Mouse (Mus musculus): ENCODE data around the gene Slc30a3.

Gene Slc30a3

GRCm38 (mm10) chr5:31093151-31094041 is 14.6 kb downstream of the Slc30a3 start:
- in situ Hi-C loops (cut with MboI, MseI) = no loop called here

- in situ Hi-C loops (cut with MboI, MseI) = no loop called here
Measured at GRCm38 (mm10) chr5:31092231-31092975, 15.6 kb downstream of the Slc30a3 start.

GRCm38 (mm10) chr5:31087131-31087530 is 20.9 kb downstream of the Slc30a3 start:
- in situ Hi-C loops (cut with MboI, MseI) = loop anchor here (5.0 kb wide), 1 partner anchor 60 kb away; no protein-coding TSS in a partner anchor

- in situ Hi-C loops (cut with MboI, MseI) = loop anchor here (5.0 kb wide), 1 partner anchor 61 kb away; no protein-coding TSS in a partner anchor
Measured at GRCm38 (mm10) chr5:31086606-31087005, 21.4 kb downstream of the Slc30a3 start.

- in situ Hi-C loops (cut with MboI, MseI) = no loop called here
Measured at GRCm38 (mm10) chr5:31083949-31084348, 24.1 kb downstream of the Slc30a3 start.

- in situ Hi-C loops (cut with MboI, MseI) = no loop called here
Measured at GRCm38 (mm10) chr5:31082935-31083625, 25.0 kb downstream of the Slc30a3 start.

GRCm38 (mm10) chr5:31082355-31082754 is 25.7 kb downstream of the Slc30a3 start:
- in situ Hi-C loops (cut with MboI, MseI) = no loop called here

GRCm38 (mm10) chr5:31081386-31081785 is 26.7 kb downstream of the Slc30a3 start:
- in situ Hi-C loops (cut with MboI, MseI) = no loop called here

- in situ Hi-C loops (cut with MboI, MseI) = no loop called here
Measured at GRCm38 (mm10) chr5:31080795-31081164, 27.3 kb downstream of the Slc30a3 start.

GRCm38 (mm10) chr5:31080059-31080794 is 27.8 kb downstream of the Slc30a3 start:
- in situ Hi-C loops (cut with MboI, MseI) = no loop called here

GRCm38 (mm10) chr5:31076346-31076745 is 31.7 kb downstream of the Slc30a3 start:
- in situ Hi-C loops (cut with MboI, MseI) = no loop called here

GRCm38 (mm10) chr5:31073176-31073575 is 34.9 kb downstream of the Slc30a3 start:
- in situ Hi-C loops (cut with MboI, MseI) = no loop called here

GRCm38 (mm10) chr5:31071821-31072220 is 36.2 kb downstream of the Slc30a3 start:
- in situ Hi-C loops (cut with MboI, MseI) = no loop called here

GRCm38 (mm10) chr5:31071059-31071458 is 37.0 kb downstream of the Slc30a3 start:
- in situ Hi-C loops (cut with MboI, MseI) = no loop called here

GRCm38 (mm10) chr5:31069810-31070209 is 38.2 kb downstream of the Slc30a3 start:
- in situ Hi-C loops (cut with MboI, MseI) = no loop called here

- in situ Hi-C loops (cut with MboI, MseI) = loop anchor here (10.0 kb wide), 1 partner anchor 119 kb away; the partner anchor contains the start of gene Gm29609
Measured at GRCm38 (mm10) chr5:31055216-31056140, 52.6 kb downstream of the Slc30a3 start.

GRCm38 (mm10) chr5:31054261-31055215 is 53.5 kb downstream of the Slc30a3 start, which contains the start of gene Cad:
Gene Cad, plus strand, starts transcription at chr5:31054780.
- in situ Hi-C loops (cut with MboI, MseI) = loop anchor here (10.0 kb wide), 1 partner anchor 120 kb away; the partner anchor contains the start of gene Gm29609

- in situ Hi-C loops (cut with MboI, MseI) = loop anchor here (10.0 kb wide), 1 partner anchor 121 kb away; the partner anchor contains the start of gene Gm29609
Measured at GRCm38 (mm10) chr5:31053728-31054127, 54.3 kb downstream of the Slc30a3 start.

- in situ Hi-C loops (cut with MboI, MseI) = loop anchor here (10.0 kb wide), 1 partner anchor 124 kb away; the partner anchor contains the start of gene Gm29609
Measured at GRCm38 (mm10) chr5:31050427-31050826, 57.6 kb downstream of the Slc30a3 start.
